Mouse (Mus musculus): ENCODE data around the gene Mob1a. TPM values are rescaled to one million over a fixed set of nuclear protein-coding genes. Genes with fewer than 3 reads are reported as not detected.

The Mob1a gene
- polyA plus RNA-seq, 1 experiment from 2014 or later: 35.8 TPM

DNA sequence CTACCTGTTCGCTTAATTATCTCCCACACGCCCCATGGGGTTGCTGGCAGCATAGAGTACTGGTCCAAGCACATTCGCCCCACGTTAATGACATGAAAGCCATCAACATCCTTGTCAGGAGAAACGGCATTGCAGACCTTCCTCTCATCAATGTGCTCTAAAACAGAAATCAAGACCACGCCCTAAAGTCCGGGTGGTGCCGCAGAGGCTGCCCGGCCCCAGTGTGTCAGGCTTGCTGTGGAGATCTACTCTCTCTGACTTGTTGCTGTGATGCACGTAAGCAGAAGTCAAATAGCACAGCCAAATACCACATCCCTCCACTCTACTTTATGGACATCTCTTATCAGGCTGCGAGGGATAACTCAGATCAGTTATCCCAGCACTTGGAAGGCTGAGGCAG, 14.6 kb upstream of the Mob1a start:
- no peak for ATAC-seq (replicated peaks; ENCODE audit: extremely low read depth, insufficient read depth, low FRiP score)
- H3K36me3 ChIP-seq (ENCODE audit: control insufficient read depth, insufficient read depth): peaks cover 7% of the 10 kb centered on the region; the same call in 1 of the 2 replicates
- H3K4me2 ChIP-seq (ENCODE audit: low read depth, low read length): no peak overlapping the region
- 0 out of 2 replicates have a peak, but pooled peaks cover under 1% of the 10 kb centered on the region for H3K4me1 ChIP-seq (ENCODE audit: control insufficient read depth, insufficient read depth, low read length)
- H3K9me3 ChIP-seq (replicated peaks; ENCODE audit: control insufficient read depth, low read length): no peaks in the 10 kb centered on the region
- 90% methylated on average over 11 of the region's 11 CpGs for WGBS
- no peaks in the 10 kb centered on the region for H3K27me3 ChIP-seq (ENCODE audit: control insufficient read depth, insufficient read depth, low read length)
- no peak overlapping the region for H3K4me3 ChIP-seq (ENCODE audit: low read length)
- no peak overlapping the region for H3K9ac ChIP-seq (ENCODE audit: low read length)
- H3K27ac ChIP-seq (ENCODE audit: low read length): no peak overlapping the region

DNA sequence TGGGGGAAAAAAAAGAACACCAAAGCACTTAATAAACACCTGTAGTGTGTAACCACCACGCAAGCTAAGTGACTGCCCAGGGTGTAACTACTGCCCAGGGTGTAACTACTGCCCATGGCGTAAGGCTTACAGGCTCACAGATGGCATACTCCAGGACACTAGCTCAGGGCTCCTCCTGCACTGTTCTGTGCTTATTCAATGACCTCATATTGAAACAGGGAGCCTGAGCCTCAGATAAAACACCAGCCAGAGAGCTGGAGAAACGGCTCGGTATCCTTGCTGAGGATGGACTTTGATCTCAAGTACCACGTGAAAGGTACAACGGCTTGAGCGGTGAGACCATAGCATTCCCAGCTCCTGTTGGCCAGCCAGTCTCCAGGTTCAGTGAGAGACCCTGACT, 13.8 kb upstream of the Mob1a start:
- ATAC-seq (replicated peaks; ENCODE audit: extremely low read depth, insufficient read depth, low FRiP score): no peak
- 69% methylated on average over 7 of the region's 7 CpGs for WGBS
- Histone ChIP-seq H3K27ac (ENCODE audit: low read length) (no peak overlapping the region), H3K4me3 (ENCODE audit: low read length) (no peak overlapping the region), H3K9me3 (replicated peaks; ENCODE audit: control insufficient read depth, low read length) (no peaks in the 10 kb centered on the region), H3K9ac (ENCODE audit: low read length) (no peak overlapping the region), H3K4me2 (ENCODE audit: low read depth, low read length) (no peak overlapping the region), H3K36me3 (ENCODE audit: control insufficient read depth, insufficient read depth) (peaks cover 7% of the 10 kb centered on the region; the same call in 1 of the 2 replicates), H3K4me1 (ENCODE audit: control insufficient read depth, insufficient read depth, low read length) (peaks cover 6% of the 10 kb centered on the region), H3K27me3 (ENCODE audit: control insufficient read depth, insufficient read depth, low read length) (no peaks in the 10 kb centered on the region)

- Histone ChIP-seq H3K9me3 (replicated peaks; ENCODE audit: control insufficient read depth, low read length) (no peaks in the 10 kb centered on the region), H3K27me3 (ENCODE audit: control insufficient read depth, insufficient read depth, low read length) (no peaks in the 10 kb centered on the region), H3K36me3 (ENCODE audit: control insufficient read depth, insufficient read depth) (peaks cover 7% of the 10 kb centered on the region; the same call in 1 of the 2 replicates), H3K4me3 (ENCODE audit: low read length) (no peak overlapping the region), H3K4me2 (ENCODE audit: low read depth, low read length) (no peak overlapping the region), H3K4me1 (ENCODE audit: control insufficient read depth, insufficient read depth, low read length) (peaks cover 6% of the 10 kb centered on the region), H3K9ac (ENCODE audit: low read length) (no peak overlapping the region), H3K27ac (ENCODE audit: low read length) (no peak overlapping the region)
- ATAC-seq (replicated peaks; ENCODE audit: extremely low read depth, insufficient read depth, low FRiP score): no peak
- 72% methylated on average over 8 of the region's 8 CpGs for WGBS
These were observed 13.3 kb upstream of the Mob1a start for GRCm38 (mm10) chr6:83312514-83312913.

- Histone ChIP-seq H3K4me1 (ENCODE audit: control insufficient read depth, insufficient read depth, low read length) (peaks cover 8% of the 10 kb centered on the region), H3K4me3 (ENCODE audit: low read length) (no peak overlapping the region), H3K9ac (ENCODE audit: low read length) (no peak overlapping the region), H3K4me2 (ENCODE audit: low read depth, low read length) (no peak overlapping the region), H3K27ac (ENCODE audit: low read length) (no peak overlapping the region), H3K36me3 (ENCODE audit: control insufficient read depth, insufficient read depth) (peaks cover 7% of the 10 kb centered on the region; the same call in 1 of the 2 replicates), H3K9me3 (replicated peaks; ENCODE audit: control insufficient read depth, low read length) (no peaks in the 10 kb centered on the region), H3K27me3 (ENCODE audit: control insufficient read depth, insufficient read depth, low read length) (no peaks in the 10 kb centered on the region)
- no peak for ATAC-seq (replicated peaks; ENCODE audit: extremely low read depth, insufficient read depth, low FRiP score)
These were observed 10.5 kb upstream of the Mob1a start for GRCm38 (mm10) chr6:83315293-83315692.

GRCm38 (mm10) chr6:83316022-83316421, 9.8 kb upstream of the Mob1a start:
- Histone ChIP-seq H3K27me3 (ENCODE audit: control insufficient read depth, insufficient read depth, low read length) (no peaks in the 10 kb centered on the region), H3K36me3 (ENCODE audit: control insufficient read depth, insufficient read depth) (peaks cover 5% of the 10 kb centered on the region; the same call in 1 of the 2 replicates), H3K9me3 (replicated peaks; ENCODE audit: control insufficient read depth, low read length) (no peaks in the 10 kb centered on the region), H3K27ac (ENCODE audit: low read length) (no peak overlapping the region), H3K4me1 (ENCODE audit: control insufficient read depth, insufficient read depth, low read length) (peaks cover 8% of the 10 kb centered on the region), H3K9ac (ENCODE audit: low read length) (no peak overlapping the region), H3K4me3 (ENCODE audit: low read length) (peak overlapping the region; percentile 96; the same call in 1 of the 2 replicates), H3K4me2 (ENCODE audit: low read depth, low read length) (peak overlapping the region; percentile 97)
- ATAC-seq (replicated peaks; ENCODE audit: extremely low read depth, insufficient read depth, low FRiP score): no peak
- 21% methylated on average over 10 of the region's 10 CpGs for WGBS

DNA sequence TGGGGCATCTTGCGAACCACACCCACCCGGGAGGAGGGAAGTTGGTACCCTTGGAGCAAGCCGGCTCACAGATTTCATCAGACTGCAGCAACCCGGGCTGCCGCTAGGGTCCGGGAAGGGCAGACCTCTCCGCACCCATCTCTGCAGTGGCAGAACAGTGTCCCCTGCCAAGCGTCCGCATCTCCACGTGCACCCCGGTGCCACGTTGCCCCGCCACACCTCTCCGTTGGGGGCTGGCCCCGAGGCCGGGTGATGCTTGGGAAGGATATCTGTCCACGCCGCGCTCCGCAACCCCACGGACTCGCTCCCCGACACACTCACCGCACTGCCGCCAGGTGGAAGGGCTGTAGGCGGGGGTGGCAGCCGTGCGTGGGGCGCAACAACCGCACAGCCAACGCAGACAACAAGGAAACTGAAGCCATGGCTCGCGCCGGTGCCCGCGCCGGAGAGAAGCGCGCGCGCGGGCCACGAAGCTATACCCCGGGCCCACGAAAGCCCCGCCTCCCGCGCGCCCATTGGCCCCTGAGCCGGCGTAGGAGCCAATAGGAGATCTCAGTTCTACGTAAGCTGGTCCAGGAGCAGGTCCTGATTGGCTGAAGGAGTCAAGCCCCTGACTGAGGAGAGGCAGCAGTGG, 8.6 kb upstream of the Mob1a start:
- Histone ChIP-seq H3K36me3 (ENCODE audit: control insufficient read depth, insufficient read depth) (no peaks in the 10 kb centered on the region), H3K9ac (ENCODE audit: low read length) (peak overlapping the region; percentile 82), H3K4me3 (ENCODE audit: low read length) (peak overlapping the region; percentile 96), H3K9me3 (replicated peaks; ENCODE audit: control insufficient read depth, low read length) (no peaks in the 10 kb centered on the region), H3K4me1 (ENCODE audit: control insufficient read depth, insufficient read depth, low read length) (peaks cover 8% of the 10 kb centered on the region), H3K27ac (ENCODE audit: low read length) (peak overlapping the region; percentile 50), H3K4me2 (ENCODE audit: low read depth, low read length) (peak overlapping the region; percentile 97), H3K27me3 (ENCODE audit: control insufficient read depth, insufficient read depth, low read length) (no peaks in the 10 kb centered on the region)
- peak; percentile 98 for ATAC-seq (replicated peaks; ENCODE audit: extremely low read depth, insufficient read depth, low FRiP score)
- WGBS: under 1% methylated on average over 52 of the region's 52 CpGs

DNA sequence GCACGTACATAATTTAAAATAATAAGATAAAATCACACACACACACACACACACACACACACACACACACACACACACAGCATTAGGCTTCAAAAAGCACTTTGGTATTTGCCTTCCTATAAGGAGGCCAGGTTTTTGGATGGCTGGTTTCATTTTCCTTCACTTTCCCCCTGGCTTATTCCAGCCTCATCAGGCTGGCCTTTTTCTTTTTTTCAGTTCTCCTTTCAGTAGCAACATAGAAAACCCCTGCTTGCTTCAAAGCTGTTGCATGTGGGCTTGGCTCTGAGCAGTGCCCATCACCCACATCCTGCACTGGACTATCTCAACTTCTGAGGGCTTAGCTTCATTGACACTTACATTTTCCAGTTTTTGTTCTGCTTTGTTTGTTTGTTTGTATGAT, 3.9 kb upstream of the Mob1a start:
- ATAC-seq (replicated peaks; ENCODE audit: extremely low read depth, insufficient read depth, low FRiP score): no peak
- peaks cover 11% of the 10 kb centered on the region for H3K4me1 ChIP-seq (ENCODE audit: control insufficient read depth, insufficient read depth, low read length)
- no peak overlapping the region for H3K9ac ChIP-seq (ENCODE audit: low read length)
- H3K4me3 ChIP-seq (ENCODE audit: low read length): no peak overlapping the region
- no peaks in the 10 kb centered on the region for H3K36me3 ChIP-seq (ENCODE audit: control insufficient read depth, insufficient read depth)
- no peaks in the 10 kb centered on the region for H3K9me3 ChIP-seq (replicated peaks; ENCODE audit: control insufficient read depth, low read length)
- H3K4me2 ChIP-seq (ENCODE audit: low read depth, low read length): no peak overlapping the region
- no peaks in the 10 kb centered on the region for H3K27me3 ChIP-seq (ENCODE audit: control insufficient read depth, insufficient read depth, low read length)
- H3K27ac ChIP-seq (ENCODE audit: low read length): no peak overlapping the region
- WGBS: 57% methylated on average over 1 of the region's 1 CpGs

DNA sequence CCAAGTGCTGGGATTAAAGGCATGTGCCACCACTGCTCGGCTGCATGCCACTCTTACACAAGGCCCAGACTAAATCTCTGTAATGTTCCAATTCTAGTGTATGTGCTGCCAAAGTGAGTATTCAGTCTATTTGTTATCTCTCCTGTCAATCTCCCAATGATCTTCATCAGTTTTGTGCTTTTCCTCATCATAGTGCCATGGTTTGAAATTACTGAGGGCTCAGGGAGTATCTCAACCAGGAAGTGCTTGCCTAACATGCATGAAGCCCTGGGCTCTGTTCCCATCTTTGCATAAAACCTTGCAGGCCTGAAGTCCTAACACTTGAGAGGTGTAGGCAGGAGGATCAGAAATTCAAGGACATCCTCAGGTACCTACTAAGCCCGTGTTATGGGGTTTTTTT, 3.0 kb upstream of the Mob1a start:
- no peaks in the 10 kb centered on the region for H3K36me3 ChIP-seq (ENCODE audit: control insufficient read depth, insufficient read depth)
- ATAC-seq (replicated peaks; ENCODE audit: extremely low read depth, insufficient read depth, low FRiP score): no peak
- H3K9me3 ChIP-seq (replicated peaks; ENCODE audit: control insufficient read depth, low read length): no peaks in the 10 kb centered on the region
- no peak overlapping the region for H3K27ac ChIP-seq (ENCODE audit: low read length)
- no peaks in the 10 kb centered on the region for H3K27me3 ChIP-seq (ENCODE audit: control insufficient read depth, insufficient read depth, low read length)
- peaks cover 13% of the 10 kb centered on the region for H3K4me1 ChIP-seq (ENCODE audit: control insufficient read depth, insufficient read depth, low read length)
- no peak overlapping the region for H3K4me3 ChIP-seq (ENCODE audit: low read length)
- no peak overlapping the region for H3K4me2 ChIP-seq (ENCODE audit: low read depth, low read length)
- 59% methylated on average over 2 of the region's 2 CpGs for WGBS
- H3K9ac ChIP-seq (ENCODE audit: low read length): no peak overlapping the region

DNA sequence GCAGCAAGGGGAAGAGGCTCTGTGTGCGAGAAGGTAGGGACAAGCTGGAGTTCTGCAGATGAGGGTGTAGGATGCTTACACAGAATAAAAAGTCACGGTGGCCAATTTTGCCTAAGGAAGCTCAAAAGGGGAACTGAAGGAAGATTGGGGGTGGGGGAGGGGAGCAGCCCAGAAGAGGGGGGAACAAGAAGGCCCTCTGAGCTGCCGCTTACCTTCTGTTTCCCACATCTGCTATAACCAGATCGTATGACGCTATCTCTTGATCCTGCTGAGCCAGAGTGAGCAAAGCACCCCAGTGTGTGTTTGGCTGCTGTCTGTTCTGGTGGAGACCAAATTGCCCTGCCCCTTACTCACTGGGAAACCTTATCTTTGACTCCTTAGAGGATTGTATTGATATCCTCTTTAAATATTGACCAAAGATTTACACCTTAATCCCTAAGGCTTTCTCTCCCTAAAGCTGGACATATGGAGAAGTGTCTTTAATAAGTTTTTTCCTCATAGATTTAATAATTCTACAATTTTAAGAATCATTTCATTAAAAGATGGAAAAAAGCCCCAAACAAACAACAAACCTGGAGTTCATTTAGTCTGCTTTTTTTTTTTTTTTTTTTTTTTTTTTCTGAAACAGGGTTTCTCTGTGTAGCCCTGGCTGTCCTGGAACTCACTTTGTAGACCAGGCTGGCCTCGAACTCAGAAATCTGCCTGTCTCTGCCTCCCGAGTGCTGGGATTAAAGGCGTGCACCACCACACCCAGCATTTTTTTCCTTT, 2.0 kb upstream of the Mob1a start:
- Histone ChIP-seq H3K4me3 (ENCODE audit: low read length) (no peak overlapping the region), H3K9me3 (replicated peaks; ENCODE audit: control insufficient read depth, low read length) (no peaks in the 10 kb centered on the region), H3K36me3 (ENCODE audit: control insufficient read depth, insufficient read depth) (no peaks in the 10 kb centered on the region), H3K4me2 (ENCODE audit: low read depth, low read length) (no peak overlapping the region), H3K27ac (ENCODE audit: low read length) (no peak overlapping the region), H3K9ac (ENCODE audit: low read length) (no peak overlapping the region), H3K4me1 (ENCODE audit: control insufficient read depth, insufficient read depth, low read length) (peaks cover 13% of the 10 kb centered on the region), H3K27me3 (ENCODE audit: control insufficient read depth, insufficient read depth, low read length) (no peaks in the 10 kb centered on the region)
- 65% methylated on average over 8 of the region's 8 CpGs for WGBS
- ATAC-seq (replicated peaks; ENCODE audit: extremely low read depth, insufficient read depth, low FRiP score): no peak

Data from heart, embryonic 16.5 days (tissue).